In the genomic region with DNA sequence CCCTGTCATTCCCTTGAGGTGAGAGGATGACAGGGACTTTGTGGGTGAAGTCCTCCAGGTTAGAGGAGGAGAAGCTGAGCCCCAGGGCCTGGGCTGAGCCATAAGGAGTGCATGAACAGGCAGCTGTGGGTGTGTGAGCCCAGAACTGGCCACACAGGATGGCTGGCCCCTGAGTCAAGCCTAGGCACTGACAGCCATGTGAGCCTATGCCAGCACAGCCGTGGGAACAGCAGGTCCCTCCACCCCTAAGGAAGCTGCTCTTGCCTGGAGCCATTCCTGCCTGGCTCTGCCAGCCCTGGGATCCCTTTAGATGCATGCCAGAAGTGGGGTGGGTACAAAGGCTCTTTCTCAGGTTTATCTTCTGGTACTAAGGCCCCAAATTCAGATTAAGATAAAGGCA, we compare ENCODE assay signal across 20 mouse cellular contexts. TPM values are rescaled to one million over a fixed set of nuclear protein-coding genes. Genes with fewer than 3 reads are reported as not detected.
DNase-seq lines count a peak whose midpoint lies in the region; ATAC-seq and TF ChIP-seq lines count a peak whose summit lies in the region.
"Had no signal": no experiment of that assay in that cellular context is flagged by ENCODE, and none has a peak within 500 bp of the region (broad histone marks: within the 10 kb centered on the region; RNA-seq: fewer than 3 reads in every experiment).

No protein-coding gene starts in this region.

- no peaks in the 10 kb centered on the region for H3K27me3 ChIP-seq in heart, embryonic 10.5 days (ENCODE audit: insufficient read depth, poor library complexity, severe bottlenecking)
- no peaks in the 10 kb centered on the region for H3K27me3 ChIP-seq in limb, embryonic 15.5 days
- no peaks in the 10 kb centered on the region for H3K27me3 ChIP-seq in limb, embryonic 10.5 days (ENCODE audit: low read depth, poor library complexity, severe bottlenecking)
- H3K27me3 ChIP-seq in stomach, postnatal 0 days (ENCODE audit: control insufficient read depth, insufficient read depth, low read length), result no peaks in the 10 kb centered on the region
- H3K27me3 ChIP-seq: hindbrain, embryonic 12.5 days; midbrain, embryonic 13.5 days; neural tube, embryonic 12.5 days had no signal

- H3K4me3 ChIP-seq in heart, embryonic 10.5 days, result no peak overlapping the region
- H3K4me3 ChIP-seq in limb, embryonic 15.5 days, result no peak overlapping the region
- H3K4me3 ChIP-seq in limb, embryonic 10.5 days, result no peak overlapping the region
- H3K4me3 ChIP-seq in stomach, postnatal 0 days (ENCODE audit: low read depth, low read length), result no peak overlapping the region
- H3K4me3 ChIP-seq: hindbrain, embryonic 12.5 days; layer of hippocampus, adult 2 months; midbrain, embryonic 13.5 days; neural tube, embryonic 12.5 days had no signal

- H3K4me2 ChIP-seq in limb, embryonic 15.5 days, result no peak overlapping the region
- H3K4me2 ChIP-seq in stomach, postnatal 0 days (replicated peaks; ENCODE audit: low read depth), result no peak overlapping the region
- H3K4me2 ChIP-seq: hindbrain, embryonic 12.5 days; midbrain, embryonic 13.5 days; neural tube, embryonic 12.5 days had no signal

- intact Hi-C loops in heart, postnatal 14 days (cut with DNase I), result no loop called here

- peaks cover 16% of the 10 kb centered on the region for H3K36me3 ChIP-seq in heart, embryonic 10.5 days
- H3K36me3 ChIP-seq in limb, embryonic 15.5 days, result peaks cover 15% of the 10 kb centered on the region
- peaks cover 23% of the 10 kb centered on the region for H3K36me3 ChIP-seq in limb, embryonic 10.5 days
- peaks cover 8% of the 10 kb centered on the region for H3K36me3 ChIP-seq in stomach, postnatal 0 days (ENCODE audit: control insufficient read depth, insufficient read depth, low read length)

- no peak overlapping the region for H3K9ac ChIP-seq in limb, embryonic 15.5 days
- no peak overlapping the region for H3K9ac ChIP-seq in stomach, postnatal 0 days (ENCODE audit: low read length)
- H3K9ac ChIP-seq: hindbrain, embryonic 12.5 days; midbrain, embryonic 13.5 days; neural tube, embryonic 12.5 days had no signal

- peak; percentile 54; the same call in 1 of the 2 replicates for ATAC-seq in limb, embryonic 15.5 days (ENCODE audit: insufficient number of reproducible peaks, low FRiP score, low TSS enrichment, low read depth)
- peak; percentile 14; the same call in 1 of the 2 replicates for ATAC-seq in stomach, postnatal 0 days (ENCODE audit: low FRiP score, low TSS enrichment)
- ATAC-seq: midbrain, embryonic 13.5 days had no signal

- 28% methylated on average over 1 of the region's 1 CpGs for WGBS in heart, embryonic 10.5 days
- WGBS in limb, embryonic 15.5 days, result 21% methylated on average over 1 of the region's 1 CpGs
- WGBS in limb, embryonic 10.5 days, result 78% methylated on average over 1 of the region's 1 CpGs
- 15% methylated on average over 1 of the region's 1 CpGs for WGBS in stomach, postnatal 0 days

- no peak for TF ChIP-seq CTCF in stomach, postnatal 0 days (IDR thresholded peaks at IDR 0.05; ENCODE audit: low read depth)

- H3K27ac ChIP-seq in heart, embryonic 10.5 days, result peak overlapping the region; percentile 54; the same call in 1 of the 2 replicates
- H3K27ac ChIP-seq in limb, embryonic 15.5 days, result no peak overlapping the region
- H3K27ac ChIP-seq in limb, embryonic 10.5 days, result no peak overlapping the region
- H3K27ac ChIP-seq in stomach, postnatal 0 days (replicated peaks), result 0 out of 2 replicates have a peak overlapping the region, but pooled peaks have one; percentile 25
- H3K27ac ChIP-seq: hindbrain, embryonic 12.5 days; layer of hippocampus, adult 2 months; midbrain, embryonic 13.5 days; neural tube, embryonic 12.5 days had no signal

- H3K9me3 ChIP-seq in heart, embryonic 10.5 days, result no peaks in the 10 kb centered on the region
- H3K9me3 ChIP-seq in limb, embryonic 15.5 days, result no peaks in the 10 kb centered on the region
- no peaks in the 10 kb centered on the region for H3K9me3 ChIP-seq in limb, embryonic 10.5 days (replicated peaks)
- no peaks in the 10 kb centered on the region for H3K9me3 ChIP-seq in stomach, postnatal 0 days (ENCODE audit: control insufficient read depth, low read length)
- H3K9me3 ChIP-seq: hindbrain, embryonic 12.5 days; midbrain, embryonic 13.5 days; neural tube, embryonic 12.5 days had no signal

- DNase-seq in adrenal gland, adult 2 months, result peak; percentile 41
- DNase-seq in adrenal gland, postnatal 14 days, result no peak
- no peak for DNase-seq in heart, embryonic 10.5 days (ENCODE audit: low spot score)
- no peak for DNase-seq in heart, postnatal 14 days
- no peak for DNase-seq in limb, embryonic 10.5 days (ENCODE audit: low spot score)
- DNase-seq in stomach, postnatal 0 days (ENCODE audit: low spot score), result peak; percentile 44
- no peak for DNase-seq in spleen, postnatal 4 days (ENCODE audit: low spot score in 2 of 2)
- DNase-seq: adrenal gland, postnatal 25 days; cerebellum, adult 9-10 months; gastrocnemius, postnatal 36 days; kidney, adult 18-20 months; liver; lung, adult 18-20 months; lung, postnatal 4 days; thymus, adult 2 months had no signal

- H3K4me1 ChIP-seq in heart, embryonic 10.5 days, result peaks cover 44% of the 10 kb centered on the region
- H3K4me1 ChIP-seq in limb, embryonic 15.5 days, result peaks cover 7% of the 10 kb centered on the region; the same call in 1 of the 2 replicates
- H3K4me1 ChIP-seq in limb, embryonic 10.5 days, result 0 out of 2 replicates have a peak, but pooled peaks cover 3% of the 10 kb centered on the region
- peaks cover 2% of the 10 kb centered on the region; the same call in 1 of the 2 replicates for H3K4me1 ChIP-seq in stomach, postnatal 0 days (replicated peaks; ENCODE audit: control insufficient read depth, insufficient read depth)
- H3K4me1 ChIP-seq: hindbrain, embryonic 12.5 days; neural tube, embryonic 12.5 days had no signal

- no peak for TF ChIP-seq EP300 in stomach, postnatal 0 days (optimal IDR thresholded peaks at IDR 0.05)

RNA-seq across cellular contexts. Expression of a gene that starts 20.9 kb away (rescaled TPM):
- 100 to 1,000 TPM; 154 to 186 TPM for total RNA-seq in adrenal gland, adult 2 months (2021)
- 116 and 153 TPM in 2 replicates for polyA plus RNA-seq in adrenal gland, adult 2 months (2012; rRNA removed)
- total RNA-seq in adrenal gland, postnatal 14 days (2021), result 160 and 219 TPM in 2 replicates
- polyA plus RNA-seq in heart, embryonic 10.5 days (2016; fragmentation: Nextera tagmentation; extraction: Ambion mirVana), result 52.5 and 54.8 TPM in 2 replicates
- 10 to 100 TPM; 61.6 to 64.6 TPM for total RNA-seq in heart, postnatal 14 days (2021)
- 60.7 and 61.5 TPM in 2 replicates for polyA plus RNA-seq in limb, embryonic 15.5 days (2015; fragmentation: Nextera tagmentation; extraction: Ambion mirVana)
- polyA plus RNA-seq in limb, embryonic 10.5 days (2016; fragmentation: Nextera tagmentation; extraction: Ambion mirVana), result 41.6 and 49.1 TPM in 2 replicates
- 18.6 and 22.7 TPM in 2 replicates for polyA plus RNA-seq in stomach, postnatal 0 days (2015; fragmentation: Nextera tagmentation; extraction: Ambion mirVana)

Comparison
In these comparisons a context has a peak if more than half of its experiments do, and no peak if none do; other contexts are left out.
1. DNase-seq: peak in adrenal gland, adult 2 months (single experiment) and stomach, postnatal 0 days (single experiment); none in adrenal gland, postnatal 14 days (single experiment), heart, embryonic 10.5 days (single experiment), heart, postnatal 14 days (0 of 2), limb, embryonic 10.5 days (single experiment) and spleen, postnatal 4 days (0 of 2).
2. H3K27ac ChIP-seq: peak in heart, embryonic 10.5 days (single experiment) and stomach, postnatal 0 days (single experiment); none in limb, embryonic 15.5 days (single experiment) and limb, embryonic 10.5 days (single experiment).